Mouse (Mus musculus) adrenal gland (tissue): ENCODE data around the gene Gapvd1.
"Not testable (repeated sequence)": the region's sequence is repeated elsewhere in the genome, so short reads cannot be mapped to it uniquely, and the experiment has no call there.

Experiments
- intact Hi-C: fragments of 180-260 bp; cut with DNase I; formaldehyde crosslinking; loops from one replicate; pipeline ENCODE4 v1.15.1; 2025
- long read RNA-seq, 2 experiments: library from polyadenylated mRNA; unstranded; transcript quantifications; one replicate each; pipeline ENCODE4 v2.0.0; 2020; ENCODE audit warnings: borderline replicate concordance in 1 of 2; ENCODE audit not compliant: insufficient replicate concordance in 1 of 2

Gene Gapvd1
- long read RNA-seq, experiment 1, partial matches to known transcripts = 31 of 37 reads
- long read RNA-seq, experiment 1, other reads (novel, unspliced or antisense) = 4 of 37 reads
- long read RNA-seq, experiment 2, partial matches to known transcripts = 10 of 19 reads
- long read RNA-seq, experiment 2, other reads (novel, unspliced or antisense) = 8 of 19 reads

DNA sequence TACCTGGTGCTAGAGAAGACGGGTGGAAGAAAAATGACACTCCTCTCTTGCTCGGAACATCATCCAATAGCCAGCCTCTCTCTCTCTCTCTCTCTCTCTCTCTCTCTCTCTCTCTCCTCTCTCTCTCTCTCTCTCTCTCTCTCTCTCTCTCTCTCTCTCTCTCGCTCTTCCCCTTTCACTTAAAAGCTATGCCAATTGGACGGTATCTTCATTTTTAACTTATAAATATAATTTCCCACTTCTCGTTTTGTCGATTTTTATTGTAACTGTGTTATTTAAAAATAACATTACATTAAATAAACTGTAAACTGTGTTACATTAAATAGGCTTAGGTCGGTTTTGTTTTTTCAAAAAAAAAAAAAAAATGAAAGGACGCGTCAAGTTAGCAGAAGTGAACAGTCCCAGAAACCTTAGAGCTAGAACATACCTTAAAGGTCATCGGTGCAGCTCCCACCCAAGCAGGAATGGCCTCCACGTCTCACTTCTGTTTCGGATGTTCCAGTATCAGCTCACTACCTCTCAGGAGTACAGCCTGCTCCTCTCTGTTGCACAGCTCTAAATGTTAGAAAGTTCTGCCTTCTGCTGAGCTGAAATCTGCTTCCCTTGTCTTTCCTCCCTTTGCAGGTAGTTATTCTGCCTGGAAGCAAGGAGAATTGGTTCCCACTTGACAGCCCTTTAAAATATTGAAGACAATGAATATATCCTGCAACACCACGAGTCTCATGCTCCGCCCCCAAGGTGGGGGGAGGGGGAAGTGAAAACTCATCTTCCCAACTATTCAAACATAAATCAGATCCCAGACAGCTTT lies at the start of gene Gapvd1:
Gapvd1 (minus strand) TSS at position 682 of the 808 bp plus-strand sequence.
- intact Hi-C loops = no loop called here

DNA sequence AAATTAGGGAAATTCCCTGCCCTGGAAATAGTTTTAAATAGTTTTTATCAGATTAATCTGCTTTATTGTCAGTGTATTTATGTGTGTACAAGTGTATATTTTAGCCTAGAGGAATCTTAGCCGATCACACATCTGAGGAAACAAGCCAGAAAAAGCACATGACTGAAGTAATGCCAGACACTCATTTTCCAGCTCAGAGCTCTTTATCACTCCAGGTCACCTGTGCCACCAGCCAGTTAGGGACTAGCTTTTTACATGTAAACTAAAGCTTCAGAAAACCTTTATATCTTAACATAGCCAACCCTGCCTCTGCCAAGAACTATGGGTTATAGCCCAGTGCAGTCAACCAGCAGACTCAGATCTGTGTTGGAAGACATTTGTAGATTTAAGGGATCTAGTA lies 49.8 kb upstream of the Gapvd1 start:
- intact Hi-C loops = no loop called here

DNA sequence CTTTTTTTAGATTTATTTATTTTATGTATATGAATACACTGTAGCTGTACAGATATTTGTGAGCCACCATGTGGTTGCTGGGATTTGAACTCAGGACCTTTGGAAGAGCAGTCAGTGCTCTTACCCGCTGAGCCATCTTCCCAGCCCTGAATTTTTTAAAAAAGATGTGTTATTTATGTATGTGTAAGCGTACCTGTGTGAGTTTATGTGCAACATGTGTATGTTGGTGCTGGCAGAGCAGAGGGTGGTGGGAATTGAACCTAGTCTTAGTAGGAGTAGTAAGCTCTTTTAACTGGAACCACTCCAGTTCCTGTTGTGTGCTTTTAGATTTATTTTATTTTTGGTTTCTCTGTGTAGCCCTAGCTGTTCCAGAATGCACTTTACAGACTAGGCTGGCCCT lies 49.1 kb upstream of the Gapvd1 start:
- intact Hi-C loops = no loop called here

DNA sequence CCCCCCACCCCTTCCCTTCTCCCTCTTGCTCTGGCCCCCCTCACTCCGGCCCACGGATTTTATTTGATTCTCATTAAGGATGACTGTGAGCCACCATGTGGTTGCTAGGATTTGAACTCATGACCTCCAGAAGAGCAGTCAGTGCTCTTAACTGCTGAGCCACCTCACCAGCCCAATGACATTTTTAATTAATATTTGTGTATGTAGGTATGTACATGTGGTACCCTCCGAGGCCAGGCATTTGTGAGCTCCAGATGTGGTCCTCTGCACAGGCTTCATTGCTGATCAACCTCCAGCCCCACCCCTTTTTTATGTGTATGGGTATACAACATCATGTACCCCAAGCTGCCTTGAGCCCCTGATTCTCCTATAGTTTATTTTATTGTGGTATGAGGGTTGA lies 48.7 kb upstream of the Gapvd1 start:
- intact Hi-C loops = no loop called here

DNA sequence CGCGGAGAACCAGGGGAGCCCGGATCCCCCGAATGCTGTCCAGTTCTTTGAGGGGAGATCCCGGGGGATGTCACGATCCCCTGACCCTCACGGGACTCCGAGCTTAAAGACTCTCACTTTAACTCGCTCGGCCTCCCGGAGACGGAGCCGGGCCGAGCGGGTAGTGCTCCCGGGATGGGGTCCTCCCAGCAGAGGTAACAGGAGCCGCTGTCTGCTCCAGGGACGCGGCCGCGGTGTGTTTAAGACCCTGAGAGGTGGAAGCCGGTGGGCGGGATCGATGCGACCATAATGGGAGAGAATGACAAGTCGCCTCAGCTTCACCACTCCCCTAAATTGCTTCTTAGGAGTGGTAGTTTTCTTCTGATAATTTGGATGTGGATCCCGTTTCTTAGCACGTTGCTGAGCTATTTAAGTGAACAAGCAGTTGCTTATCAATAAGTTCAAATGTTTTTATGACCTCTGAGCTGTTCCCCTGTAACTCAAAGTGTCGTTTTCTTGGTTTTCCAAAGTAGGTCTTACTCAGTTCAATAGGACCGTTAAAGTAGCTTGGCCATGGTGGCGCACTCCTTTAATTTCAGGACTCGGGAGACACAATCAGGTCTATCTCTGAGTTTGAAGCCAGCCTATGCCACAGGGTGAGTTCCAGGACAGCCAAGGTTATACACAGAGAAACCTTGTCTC lies 47.7 kb upstream of the Gapvd1 start:
- intact Hi-C loops = not testable (repeated sequence)

DNA sequence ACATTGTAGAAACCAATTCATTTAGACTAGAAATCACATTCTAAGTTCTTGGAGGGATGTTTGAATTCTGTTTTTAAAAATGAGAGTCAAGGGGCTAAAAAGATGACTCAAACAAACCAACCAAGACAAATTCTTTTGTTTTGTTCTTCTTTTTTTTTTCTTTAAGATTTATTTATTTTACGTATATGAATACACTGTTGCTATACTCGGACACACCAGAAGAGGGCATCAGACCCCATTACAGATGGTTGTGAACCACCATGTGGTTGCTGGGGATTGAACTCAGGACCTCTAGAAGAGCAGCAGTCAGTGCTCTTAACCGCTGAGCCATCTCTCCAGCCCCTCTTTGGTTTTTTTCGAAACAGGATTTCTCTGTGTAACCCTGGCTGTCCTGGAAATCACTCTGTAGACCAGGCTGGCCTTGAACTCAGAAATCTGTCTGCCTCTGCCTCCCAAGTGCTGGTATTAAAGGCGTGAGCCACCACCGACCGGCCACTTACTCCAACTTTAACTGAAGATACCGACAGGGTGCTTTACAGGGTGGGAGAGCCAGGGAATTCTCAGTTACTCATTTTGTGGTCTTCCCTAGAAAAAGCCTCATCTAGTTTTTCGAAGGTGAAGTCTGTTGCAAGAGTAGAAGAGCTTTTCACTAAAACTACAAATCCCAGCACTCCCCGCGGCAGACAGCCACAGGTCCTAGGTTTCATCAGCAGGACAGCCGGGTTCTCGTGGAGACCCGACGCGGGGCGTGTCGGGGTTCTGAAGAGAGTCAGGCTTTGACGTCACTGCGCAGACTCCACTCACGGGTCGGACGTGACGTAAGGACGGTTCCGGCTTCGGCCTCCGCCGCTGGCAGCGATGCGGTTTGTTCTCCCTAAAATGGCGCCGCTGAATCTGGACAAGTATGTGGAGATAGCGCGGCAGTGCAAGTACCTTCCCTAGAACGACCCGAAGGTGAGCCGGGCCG lies 46.8 kb upstream of the Gapvd1 start:
- intact Hi-C loops = no loop called here

DNA sequence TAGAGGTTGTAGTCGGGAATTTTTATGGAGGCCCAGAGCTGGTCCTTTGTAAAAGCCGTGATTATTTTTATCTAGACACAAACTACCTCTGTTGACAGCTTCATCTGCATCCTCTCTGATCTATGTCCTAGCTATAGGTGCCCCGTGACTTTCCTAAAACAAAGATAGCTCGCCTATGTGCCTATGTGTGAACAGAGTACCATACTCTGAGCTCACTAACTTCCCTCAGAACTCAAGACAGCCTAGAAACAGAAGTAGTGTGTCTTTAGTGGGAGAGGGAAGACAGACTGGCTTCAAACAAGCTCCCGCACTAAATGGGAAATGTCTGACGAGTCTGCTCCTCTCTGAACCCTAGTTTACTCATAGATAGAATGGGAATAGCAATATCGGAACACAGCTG lies 45.3 kb upstream of the Gapvd1 start:
- intact Hi-C loops = no loop called here

DNA sequence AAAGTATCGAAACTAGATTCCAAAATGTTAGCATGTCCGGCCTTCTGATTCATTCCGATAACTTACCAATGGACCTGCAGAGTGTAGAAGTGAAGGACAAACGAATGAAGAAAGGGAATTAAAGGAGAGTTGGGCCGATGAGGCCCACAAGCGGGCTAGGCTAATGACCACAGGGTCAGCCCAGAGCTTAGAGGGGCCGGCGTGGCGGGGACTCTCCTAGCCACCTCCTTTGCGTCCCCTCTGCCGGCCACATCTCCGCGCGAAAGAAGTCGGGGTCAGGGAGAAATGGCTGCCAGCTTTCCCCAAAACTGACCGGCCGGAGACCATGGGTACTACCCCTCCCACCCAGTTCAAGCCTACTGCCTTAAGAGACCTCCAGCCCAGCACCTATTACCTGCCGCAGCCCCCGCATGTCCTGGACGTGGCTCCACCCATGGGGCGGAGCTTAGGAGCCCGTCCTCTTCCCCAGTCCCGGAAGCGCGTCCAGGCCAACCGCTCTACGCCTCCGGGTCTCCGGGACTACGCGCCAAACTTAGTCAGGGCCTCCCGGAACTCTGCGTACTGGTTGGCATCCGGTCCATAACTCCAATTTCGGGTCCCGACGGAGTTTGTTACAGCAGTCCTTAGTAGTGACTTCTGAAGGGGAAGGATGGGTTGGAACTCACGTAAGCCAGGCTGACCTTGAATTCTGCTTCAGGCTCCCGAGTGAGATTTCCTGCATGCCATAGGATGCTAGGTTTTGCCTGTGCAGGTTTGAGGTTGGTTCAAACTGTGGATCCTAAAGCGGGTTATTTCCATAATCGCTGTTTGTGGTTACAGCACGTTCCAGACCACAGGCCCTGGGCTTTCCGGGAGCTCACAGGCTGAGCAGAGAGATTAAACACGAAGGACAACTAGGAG lies 44.6 kb upstream of the Gapvd1 start, which contains the start of gene Rabepk:
Rabepk (minus strand) TSS at position 556 of the 900 bp plus-strand sequence.
- intact Hi-C loops = no loop called here

DNA sequence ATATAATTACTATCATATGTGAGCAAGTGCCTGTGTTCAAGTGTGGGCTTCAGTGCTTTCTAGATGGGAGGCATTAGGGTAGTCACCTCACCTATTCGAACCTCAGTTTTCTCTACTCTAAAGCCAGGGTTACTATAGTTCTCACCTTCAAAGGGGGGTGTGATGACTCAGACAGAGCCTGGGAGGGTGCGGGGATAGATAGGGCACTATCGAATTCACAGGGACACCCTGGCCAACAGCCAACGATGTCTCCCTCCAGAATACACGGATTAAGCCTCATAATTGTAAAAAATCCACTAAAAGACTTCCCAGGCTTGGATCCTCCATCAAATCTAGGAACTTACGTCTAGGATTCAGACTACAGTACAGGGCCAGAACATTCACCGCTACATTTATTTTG lies 40.4 kb upstream of the Gapvd1 start:
- intact Hi-C loops = no loop called here

DNA sequence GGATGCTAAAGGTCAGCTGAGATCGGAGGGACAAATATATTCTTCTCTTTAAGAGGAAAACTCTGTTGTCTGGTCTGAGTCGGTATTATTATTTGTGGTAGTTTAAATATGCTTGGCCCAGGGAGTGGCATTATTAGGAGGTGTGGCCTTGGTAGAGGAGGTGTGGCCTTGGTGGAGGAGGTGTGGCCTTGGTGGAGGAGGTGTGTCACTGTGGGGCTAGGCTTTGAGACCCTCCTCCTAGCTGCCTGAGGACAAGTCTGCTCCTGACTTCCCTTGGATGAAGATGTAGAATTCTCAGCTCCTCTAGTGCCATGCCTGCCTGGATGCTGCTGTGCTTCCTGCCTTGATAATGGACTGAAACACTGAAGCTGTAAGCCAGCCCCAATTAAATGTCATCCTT lies 39.5 kb upstream of the Gapvd1 start:
- intact Hi-C loops = no loop called here

DNA sequence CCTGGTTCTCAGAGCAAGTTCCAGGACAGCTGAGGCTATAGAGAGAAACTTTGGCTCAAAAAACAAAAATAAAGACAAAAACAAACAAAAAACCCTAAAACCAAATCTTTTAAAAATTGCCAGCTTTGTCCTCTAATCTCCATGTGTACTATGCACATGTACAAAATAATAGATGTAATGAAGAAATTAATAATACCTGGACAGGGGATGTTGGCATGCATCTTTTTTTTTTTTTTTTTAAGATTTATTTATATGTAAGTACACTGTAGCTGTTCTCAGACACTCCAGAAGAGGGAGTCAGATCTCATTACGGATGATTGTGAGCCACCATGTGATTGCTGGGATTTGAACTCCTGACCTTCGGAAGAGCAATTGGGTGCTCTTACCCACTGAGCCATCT lies 37.5 kb upstream of the Gapvd1 start:
- intact Hi-C loops = not testable (repeated sequence)

DNA sequence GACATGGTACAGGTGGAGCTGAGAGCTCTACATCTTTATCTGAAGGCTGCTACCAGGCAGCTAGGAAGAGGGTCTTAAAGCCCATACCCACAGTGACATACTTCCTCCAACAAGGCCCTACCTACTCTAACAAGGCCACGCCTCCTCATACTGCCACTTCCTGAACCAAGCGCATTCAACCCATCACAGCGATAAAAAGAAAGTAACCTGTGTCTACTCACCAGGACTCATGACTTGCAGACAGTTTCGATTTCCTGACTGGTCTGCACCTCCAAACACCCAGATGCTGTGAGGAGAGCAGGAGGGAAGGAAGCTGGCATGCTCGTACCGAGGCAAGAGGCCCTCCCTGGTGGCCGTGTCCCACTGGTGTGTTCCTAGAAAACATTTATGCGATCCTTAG lies 35.2 kb upstream of the Gapvd1 start:
- intact Hi-C loops = no loop called here

DNA sequence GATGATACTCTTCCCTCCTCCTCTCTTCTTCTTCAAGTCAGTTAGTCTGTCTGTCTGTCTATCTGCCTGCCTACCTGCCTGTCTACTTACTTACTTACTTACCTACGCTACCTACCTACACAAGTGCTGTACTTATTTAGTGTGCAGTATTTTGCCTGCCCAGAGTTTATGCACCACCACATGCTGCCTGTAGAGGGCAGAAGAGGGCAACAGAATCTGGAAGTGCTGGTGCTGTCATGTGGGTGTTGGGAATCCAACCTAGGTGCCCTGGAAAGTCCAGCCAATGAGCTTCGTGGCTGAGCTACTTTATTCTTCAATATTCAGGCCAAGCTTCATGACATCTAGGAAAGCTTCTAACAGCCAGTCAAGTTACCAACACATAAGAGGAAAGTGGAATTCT lies 29.1 kb upstream of the Gapvd1 start:
- intact Hi-C loops = no loop called here

DNA sequence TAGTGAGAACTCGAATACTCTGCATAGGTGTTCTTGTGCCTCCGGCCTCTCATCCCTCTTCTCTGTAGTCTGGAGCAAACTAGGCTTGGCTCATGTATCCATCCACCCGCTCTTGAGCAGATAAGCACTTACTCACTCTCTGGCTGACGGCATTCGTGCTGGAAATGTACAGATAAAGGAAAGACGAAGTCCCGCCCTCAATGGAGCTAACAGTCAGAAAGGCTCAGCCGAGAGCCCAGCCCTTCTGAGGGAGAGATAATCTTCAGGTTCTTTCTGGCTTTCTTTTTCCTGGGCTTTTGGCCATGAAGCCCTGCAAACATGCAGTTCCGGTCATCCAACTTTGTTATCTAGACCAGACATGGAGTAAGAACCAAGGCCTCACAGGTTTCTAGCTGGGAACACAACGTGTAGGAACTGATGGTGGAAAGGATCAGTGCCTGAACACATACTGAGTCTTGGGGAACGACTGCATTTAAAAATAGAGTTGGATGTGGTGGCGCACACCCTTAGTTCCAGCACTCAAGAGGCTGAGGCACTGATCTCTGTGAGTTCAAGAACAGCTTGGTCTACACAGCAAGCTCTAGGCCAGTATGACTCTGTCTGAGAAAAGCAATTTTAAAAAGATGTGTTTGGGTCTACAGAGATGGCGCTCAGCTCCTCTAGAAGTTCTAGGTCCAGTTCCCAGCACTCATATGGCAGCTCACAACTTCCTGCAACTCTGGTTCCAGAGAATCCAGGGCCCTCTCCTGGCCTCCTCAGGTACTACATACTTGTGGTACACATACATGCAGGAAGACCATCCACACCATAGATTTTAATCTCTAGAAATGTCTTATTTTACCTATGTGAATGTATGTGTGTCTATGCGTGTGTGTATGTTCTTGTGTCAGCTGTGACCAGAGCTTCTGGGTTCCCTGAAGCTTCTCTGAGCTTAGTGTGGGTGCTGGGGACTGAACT lies 28.3 kb upstream of the Gapvd1 start:
- intact Hi-C loops = loop anchor here (2.0 kb wide), 1 partner anchor 187 kb away; no protein-coding TSS in a partner anchor

DNA sequence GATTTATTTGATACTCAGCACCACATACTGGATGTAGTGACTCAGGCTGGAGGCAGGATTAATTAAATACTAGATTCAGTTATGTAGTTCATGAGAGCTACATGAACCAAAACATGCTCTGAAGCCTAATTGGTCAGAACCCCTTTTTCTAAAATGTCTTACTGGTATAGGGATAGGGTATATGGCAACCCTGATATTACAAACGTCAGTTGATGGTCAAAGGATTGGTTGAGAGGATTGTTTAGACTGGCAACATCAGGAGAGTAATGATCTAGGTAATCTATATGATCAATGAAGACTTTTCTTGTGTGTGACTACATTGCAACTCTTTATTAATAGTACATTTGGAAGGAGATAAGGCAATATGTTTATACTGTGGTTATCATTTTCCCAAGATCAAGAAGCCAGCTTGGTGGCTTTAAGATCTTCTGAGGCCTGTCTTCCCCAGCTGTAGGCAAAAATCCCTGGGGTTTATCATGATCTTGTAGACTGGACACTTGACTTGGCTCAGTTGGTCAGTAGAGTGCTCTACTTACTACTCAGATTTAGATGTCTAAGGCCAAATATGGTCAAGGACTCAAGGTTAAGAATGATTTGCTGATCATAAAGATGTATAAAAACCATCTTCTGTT lies 22.3 kb upstream of the Gapvd1 start:
- intact Hi-C loops = no loop called here

DNA sequence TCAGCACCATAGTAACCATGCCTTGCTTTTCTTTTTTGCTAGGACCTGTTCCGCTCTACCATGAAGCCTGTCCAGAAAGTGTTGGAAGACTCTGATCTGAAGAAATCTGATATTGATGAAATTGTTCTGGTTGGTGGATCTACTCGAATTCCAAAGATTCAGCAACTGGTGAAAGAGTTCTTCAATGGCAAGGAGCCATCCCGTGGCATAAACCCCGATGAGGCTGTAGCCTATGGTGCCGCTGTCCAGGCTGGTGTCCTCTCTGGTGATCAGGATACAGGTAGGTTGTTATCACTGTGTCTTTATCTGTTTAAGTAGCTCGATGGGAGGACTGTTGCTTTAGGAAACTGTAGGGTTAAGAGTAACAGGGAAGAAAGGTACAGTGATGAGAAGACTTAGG lies 19.5 kb upstream of the Gapvd1 start:
- intact Hi-C loops = no loop called here

DNA sequence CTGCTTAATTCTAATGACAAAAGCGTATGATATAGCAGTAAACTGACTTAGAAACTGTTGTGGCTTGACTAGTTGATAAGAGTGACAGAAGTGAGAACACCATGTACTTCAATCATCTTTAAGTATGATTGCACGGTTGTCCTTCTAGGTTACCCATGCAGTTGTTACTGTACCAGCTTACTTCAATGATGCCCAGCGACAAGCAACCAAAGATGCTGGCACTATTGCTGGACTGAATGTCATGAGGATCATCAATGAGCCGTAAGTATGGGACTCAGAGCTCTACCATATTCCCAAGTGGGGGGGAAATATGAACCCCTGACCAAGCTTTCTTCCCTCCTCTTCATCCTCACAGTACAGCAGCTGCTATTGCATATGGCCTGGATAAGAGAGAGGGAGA lies 18.6 kb upstream of the Gapvd1 start:
- intact Hi-C loops = no loop called here
